Mouse (Mus musculus) embryo, embryonic 11.5 days (tissue): ENCODE data around the gene Ltc4s.

Experiments
- DNase-seq: peaks from one replicate; pipeline ENCODE4 v3.0.0-alpha.2; 2012; ENCODE audit warnings: low read depth, low spot score

Ltc4s gene

GRCm38 (mm10) chr11:50224671-50225530, 13.5 kb downstream of the Ltc4s start:
- peak; percentile 56 for DNase-seq

GRCm38 (mm10) chr11:50223783-50224662, 14.4 kb downstream of the Ltc4s start:
- no peak for DNase-seq

- DNase-seq: no peak
Observed at GRCm38 (mm10) chr11:50222559-50223276, 15.7 kb downstream of the Ltc4s start.

- no peak for DNase-seq
Observed at GRCm38 (mm10) chr11:50219833-50220232, 18.6 kb downstream of the Ltc4s start.

GRCm38 (mm10) chr11:50217811-50218210, 20.6 kb downstream of the Ltc4s start:
- no peak for DNase-seq

- no peak for DNase-seq
Observed at GRCm38 (mm10) chr11:50216724-50217366, 21.6 kb downstream of the Ltc4s start.

- DNase-seq: no peak
Observed at GRCm38 (mm10) chr11:50215633-50216032, 22.8 kb downstream of the Ltc4s start.

- no peak for DNase-seq
Observed at GRCm38 (mm10) chr11:50214631-50215030, 23.8 kb downstream of the Ltc4s start.

- no peak for DNase-seq
Observed at GRCm38 (mm10) chr11:50212848-50213758, 25.3 kb downstream of the Ltc4s start.

GRCm38 (mm10) chr11:50212060-50212739, 26.2 kb downstream of the Ltc4s start:
- DNase-seq: no peak

- no peak for DNase-seq
Observed at GRCm38 (mm10) chr11:50211322-50212059, 26.9 kb downstream of the Ltc4s start.

GRCm38 (mm10) chr11:50210505-50211151, 27.8 kb downstream of the Ltc4s start, which contains the start of the genes Sqstm1 and Mgat4b:
Gene Sqstm1 (minus strand): TSS chr11:50210827.
Gene Mgat4b (plus strand): TSS chr11:50210890.
- peak; percentile 67 for DNase-seq

- peak; percentile 81 for DNase-seq
Observed at GRCm38 (mm10) chr11:50210101-50210504, 28.3 kb downstream of the Ltc4s start.

GRCm38 (mm10) chr11:50208039-50208438, 30.4 kb downstream of the Ltc4s start:
- no peak for DNase-seq

GRCm38 (mm10) chr11:50207344-50207743, 31.1 kb downstream of the Ltc4s start:
- no peak for DNase-seq

- no peak for DNase-seq
Observed at GRCm38 (mm10) chr11:50206037-50206436, 32.4 kb downstream of the Ltc4s start.

GRCm38 (mm10) chr11:50205434-50205833, 33.0 kb downstream of the Ltc4s start:
- DNase-seq: no peak

GRCm38 (mm10) chr11:50203302-50203827, 35.1 kb downstream of the Ltc4s start:
- DNase-seq: no peak
